Mouse (Mus musculus) urinary bladder, postnatal 0 days (tissue): ENCODE data around the gene Olah. TPM values are rescaled to one million over a fixed set of nuclear protein-coding genes. Genes with fewer than 3 reads are reported as not detected.

Experiments used
- polyA plus RNA-seq: library from polyadenylated mRNA; unstranded; fragments of >200 nt; fragmentation: Nextera tagmentation; extraction: Ambion mirVana; gene quantifications from 2 replicates; pipeline ENCODE4 v1.2.1, GENCODE M21; 2015

The Olah gene
- not detected in 2 replicates for polyA plus RNA-seq

DNA sequence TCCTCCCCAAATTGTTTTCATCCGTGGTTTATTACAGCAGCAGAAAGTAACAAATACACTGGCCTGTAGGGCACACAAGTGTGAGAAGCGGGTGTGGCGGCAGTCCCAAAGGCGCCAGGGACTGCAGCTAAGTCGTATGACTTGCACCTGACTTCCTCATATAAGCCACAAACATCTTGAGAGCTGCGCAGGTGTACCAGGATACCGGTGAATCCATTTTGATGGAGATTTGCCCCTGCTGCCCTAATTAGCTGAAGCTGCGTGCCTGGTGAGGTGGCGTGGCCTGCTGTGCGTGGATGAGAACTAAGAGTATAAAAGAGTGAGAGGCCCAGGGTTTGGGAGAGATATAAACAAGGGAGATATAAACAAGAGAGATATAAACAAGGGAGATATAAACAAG lies at the start of gene Olah:
Gene Olah, minus strand, starts transcription at position 101 of the 400 bp plus-strand sequence.

DNA sequence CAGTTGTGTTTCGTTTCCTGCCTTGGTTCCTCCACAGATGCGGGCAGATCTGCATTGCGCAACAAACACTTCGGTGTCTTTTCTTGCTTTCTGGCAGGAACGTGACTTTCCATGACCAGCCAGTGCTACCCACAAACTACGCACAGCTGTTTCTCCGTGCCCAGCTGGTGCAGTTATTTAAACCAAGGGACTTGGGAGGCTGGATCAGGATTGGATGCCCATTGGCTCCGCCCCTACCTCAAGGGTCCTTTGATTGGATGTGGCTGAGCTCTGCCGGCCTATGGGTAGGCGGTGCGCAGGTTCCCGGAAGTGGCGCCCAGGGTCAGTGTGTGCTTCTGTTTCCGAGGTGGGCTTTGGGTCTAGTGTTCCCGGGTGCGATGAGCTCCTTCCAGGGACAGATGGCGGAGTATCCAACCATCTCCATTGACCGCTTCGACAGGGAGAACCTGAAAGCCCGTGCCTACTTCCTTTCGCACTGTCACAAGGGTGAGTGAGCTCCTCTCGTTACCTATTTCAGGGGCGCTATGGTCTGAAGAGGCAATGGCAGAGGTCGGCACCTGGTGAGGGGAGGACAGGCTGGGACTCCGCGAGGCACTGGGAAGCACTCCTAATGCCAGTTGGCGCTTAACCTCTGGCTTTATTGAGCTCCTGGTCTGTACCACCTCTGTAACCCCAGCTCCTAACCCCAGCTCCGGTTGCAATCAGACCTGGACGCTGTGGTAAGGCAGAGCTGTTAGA lies 27.0 kb upstream of the Olah start, which contains the start of gene Dclre1c:
Gene Dclre1c, plus strand, starts transcription at position 291 of the 738 bp plus-strand sequence.

DNA sequence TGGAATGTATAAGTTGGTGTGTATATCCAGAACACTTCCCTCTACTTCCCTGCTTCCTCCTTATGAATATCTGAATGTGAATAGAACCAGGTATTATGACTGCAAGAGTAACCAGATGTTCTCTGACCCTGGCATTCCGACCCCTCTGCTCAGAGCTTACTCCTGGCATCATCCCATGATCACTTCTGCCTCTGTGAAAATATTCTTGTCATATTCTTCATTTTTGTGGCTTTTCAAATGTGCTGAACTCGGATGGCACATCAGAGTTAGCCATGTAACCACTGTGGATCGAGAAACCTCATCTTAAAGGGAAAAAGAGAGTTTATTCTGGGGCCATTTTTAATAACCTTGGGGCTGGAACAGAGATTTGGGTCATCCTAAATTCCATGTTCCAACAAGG lies 25.5 kb upstream of the Olah start, which contains the start of gene Meig1:
Gene Meig1, minus strand, starts transcription at position 101 of the 400 bp plus-strand sequence.

GRCm38 (mm10) chr2:3335611-3336301 lies 61.3 kb downstream of the Olah start, which contains the start of gene Acbd7:
Acbd7 (plus strand) TSS chr2:3336168.

DNA sequence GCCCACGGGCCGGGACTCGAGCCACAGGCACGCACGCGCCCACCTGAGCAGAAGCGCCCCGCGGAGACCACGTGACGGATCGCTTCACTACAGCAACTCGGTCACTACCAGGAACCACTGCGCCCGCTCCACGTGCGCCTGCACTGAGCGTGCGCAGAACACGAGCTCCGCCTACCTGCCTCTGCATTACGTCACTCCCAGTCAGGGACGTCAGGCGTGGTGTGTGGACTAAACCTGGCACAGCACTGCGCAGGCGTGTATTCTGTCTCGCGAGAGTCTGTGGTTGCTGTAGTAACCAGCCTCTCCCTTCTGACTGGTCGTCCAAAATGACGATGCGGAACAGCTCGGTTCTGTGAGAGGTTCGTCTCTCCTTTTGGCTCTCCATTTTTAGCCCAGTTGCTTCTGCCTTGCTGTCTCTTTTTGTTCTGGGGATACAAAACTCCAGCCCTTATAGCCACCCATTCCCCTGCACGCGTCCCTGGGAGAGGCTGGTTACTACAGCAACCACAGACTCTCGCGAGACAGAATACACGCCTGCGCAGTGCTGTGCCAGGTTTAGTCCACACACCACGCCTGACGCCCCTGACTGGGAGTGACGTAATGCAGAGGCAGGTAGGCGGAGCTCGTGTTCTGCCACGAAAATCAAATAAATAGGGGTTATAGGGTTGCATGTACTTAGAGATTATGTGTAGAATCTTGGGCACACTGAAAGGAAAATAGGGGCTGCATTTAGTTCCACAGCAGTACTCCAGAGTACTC lies 64.3 kb downstream of the Olah start, which contains the start of gene Rpp38:
Gene Rpp38, minus strand, starts transcription at position 160 of the 759 bp plus-strand sequence.

Other genes with a start within 250 kb of the Olah start
- 16.8 and 18.7 TPM in 2 replicates for gene Nmt2, start 113.0 kb downstream of the Olah start, polyA plus RNA-seq
- gene Rpp38, start 64.6 kb downstream of the Olah start, polyA plus RNA-seq: 16.1 and 17.6 TPM in 2 replicates
- gene Acbd7, start 61.0 kb downstream of the Olah start, polyA plus RNA-seq: 0.61 TPM in 1 of 2 replicates, not detected in the other
- 0.37 TPM in 1 of 2 replicates, not detected in the other for gene Meig1, start 25.4 kb upstream of the Olah start, polyA plus RNA-seq
- gene Dclre1c, start 26.9 kb upstream of the Olah start, polyA plus RNA-seq: 3.0 and 3.4 TPM in 2 replicates
- gene Suv39h2, start 77.8 kb upstream of the Olah start, polyA plus RNA-seq: 1.7 and 2.8 TPM in 2 replicates
- 1.3 and 1.5 TPM in 2 replicates for gene Gm45902, start 115.6 kb upstream of the Olah start, polyA plus RNA-seq
- gene Hspa14, start 115.6 kb upstream of the Olah start, polyA plus RNA-seq: 38.1 and 44.6 TPM in 2 replicates
- 0.33 and 0.41 TPM in 2 replicates for gene Cdnf, start 115.8 kb upstream of the Olah start, polyA plus RNA-seq
- gene Fam107b, start 173.3 kb upstream of the Olah start, polyA plus RNA-seq: 18.4 and 25.7 TPM in 2 replicates